Mouse (Mus musculus): ENCODE results near the gene Gucy2e. TPM values are rescaled to one million over a fixed set of nuclear protein-coding genes. Genes with fewer than 3 reads are reported as not detected.

Gucy2e gene
- 0.38 and 0.46 TPM in 2 replicates for polyA plus RNA-seq (2015; fragmentation: Nextera tagmentation; extraction: Ambion mirVana)

- Histone ChIP-seq H3K9ac (replicated peaks) (peak within 1 kb of the TSS; percentile 55), H3K27ac (replicated peaks) (peak within 1 kb of the TSS; percentile 85), H3K4me2 (peak within 1 kb of the TSS; percentile 82), H3K9me3 (replicated peaks) (no peaks in the 10 kb centered on the region), H3K4me3 (replicated peaks) (peak within 1 kb of the TSS; percentile 48), H3K27me3 (replicated peaks) (peaks cover 32% of the 10 kb centered on the region), H3K36me3 (no peaks in the 10 kb centered on the region), H3K4me1 (peaks cover 21% of the 10 kb centered on the region)
- 27% methylated on average over 13 of the region's 13 CpGs for WGBS
- no peak for ATAC-seq (ENCODE audit: low FRiP score)
Measured at GRCm38 (mm10) chr11:69236926-69237260, at the start of gene Gucy2e. Gene Gucy2e (minus strand): TSS chr11:69237036.

GRCm38 (mm10) chr11:69277267-69277666 is 40.4 kb upstream of the Gucy2e start:
- Histone ChIP-seq H3K27ac (replicated peaks) (no peak overlapping the region), H3K9me3 (replicated peaks) (no peaks in the 10 kb centered on the region), H3K4me1 (0 out of 2 replicates have a peak, but pooled peaks cover 3% of the 10 kb centered on the region), H3K27me3 (replicated peaks) (no peaks in the 10 kb centered on the region), H3K4me2 (no peak overlapping the region), H3K36me3 (no peaks in the 10 kb centered on the region), H3K4me3 (replicated peaks) (no peak overlapping the region), H3K9ac (replicated peaks) (no peak overlapping the region)
- ATAC-seq (ENCODE audit: low FRiP score), result no peak
- WGBS, result 70% methylated on average over 5 of the region's 5 CpGs

GRCm38 (mm10) chr11:69276081-69276480 is 39.2 kb upstream of the Gucy2e start:
- no peaks in the 10 kb centered on the region for H3K9me3 ChIP-seq (replicated peaks)
- no peaks in the 10 kb centered on the region for H3K27me3 ChIP-seq (replicated peaks)
- ATAC-seq (ENCODE audit: low FRiP score), result no peak
- no peaks in the 10 kb centered on the region for H3K36me3 ChIP-seq
- H3K4me2 ChIP-seq, result no peak overlapping the region
- H3K9ac ChIP-seq (replicated peaks), result no peak overlapping the region
- no peak overlapping the region for H3K27ac ChIP-seq (replicated peaks)
- 0 out of 2 replicates have a peak, but pooled peaks cover 3% of the 10 kb centered on the region for H3K4me1 ChIP-seq
- 66% methylated on average over 2 of the region's 2 CpGs for WGBS
- H3K4me3 ChIP-seq (replicated peaks), result no peak overlapping the region

- Histone ChIP-seq H3K9ac (replicated peaks) (no peak overlapping the region), H3K4me1 (0 out of 2 replicates have a peak, but pooled peaks cover 3% of the 10 kb centered on the region), H3K27me3 (replicated peaks) (no peaks in the 10 kb centered on the region), H3K36me3 (no peaks in the 10 kb centered on the region), H3K4me2 (no peak overlapping the region), H3K4me3 (replicated peaks) (no peak overlapping the region), H3K9me3 (replicated peaks) (no peaks in the 10 kb centered on the region), H3K27ac (replicated peaks) (no peak overlapping the region)
- ATAC-seq (ENCODE audit: low FRiP score), result no peak
- WGBS, result 83% methylated on average over 6 of the region's 6 CpGs
Measured at GRCm38 (mm10) chr11:69275650-69276049, 38.8 kb upstream of the Gucy2e start.

GRCm38 (mm10) chr11:69272122-69272740 is 35.4 kb upstream of the Gucy2e start:
- no peaks in the 10 kb centered on the region for H3K36me3 ChIP-seq
- H3K27ac ChIP-seq (replicated peaks), result no peak overlapping the region
- no peaks in the 10 kb centered on the region; the same call in 1 of the 2 replicates for H3K27me3 ChIP-seq (replicated peaks)
- H3K9me3 ChIP-seq (replicated peaks), result no peaks in the 10 kb centered on the region
- ATAC-seq (ENCODE audit: low FRiP score), result no peak
- no peak overlapping the region for H3K9ac ChIP-seq (replicated peaks)
- no peak overlapping the region for H3K4me3 ChIP-seq (replicated peaks)
- H3K4me1 ChIP-seq, result peaks cover 7% of the 10 kb centered on the region; the same call in 1 of the 2 replicates
- H3K4me2 ChIP-seq, result no peak overlapping the region
- 45% methylated on average over 16 of the region's 16 CpGs for whole genome bisulfite sequencing

GRCm38 (mm10) chr11:69269575-69269974 is 32.7 kb upstream of the Gucy2e start:
- Histone ChIP-seq H3K9ac (replicated peaks) (no peak overlapping the region), H3K9me3 (replicated peaks) (no peaks in the 10 kb centered on the region), H3K4me2 (peak overlapping the region; percentile 13; the same call in 1 of the 2 replicates), H3K36me3 (no peaks in the 10 kb centered on the region), H3K4me1 (peaks cover 25% of the 10 kb centered on the region), H3K27me3 (replicated peaks) (no peaks in the 10 kb centered on the region; the same call in 1 of the 2 replicates), H3K27ac (replicated peaks) (no peak overlapping the region), H3K4me3 (replicated peaks) (no peak overlapping the region)
- 20% methylated on average over 13 of the region's 13 CpGs for WGBS
- ATAC-seq (ENCODE audit: low FRiP score), result no peak

GRCm38 (mm10) chr11:69268100-69268499 is 31.3 kb upstream of the Gucy2e start:
- Histone ChIP-seq H3K9ac (replicated peaks) (no peak overlapping the region), H3K4me2 (no peak overlapping the region), H3K4me3 (replicated peaks) (no peak overlapping the region), H3K36me3 (no peaks in the 10 kb centered on the region), H3K27me3 (replicated peaks) (no peaks in the 10 kb centered on the region; the same call in 1 of the 2 replicates), H3K4me1 (peaks cover 25% of the 10 kb centered on the region), H3K9me3 (replicated peaks) (no peaks in the 10 kb centered on the region), H3K27ac (replicated peaks) (no peak overlapping the region)
- WGBS, result 87% methylated on average over 13 of the region's 13 CpGs
- ATAC-seq (ENCODE audit: low FRiP score), result no peak

GRCm38 (mm10) chr11:69267341-69267740 is 30.5 kb upstream of the Gucy2e start:
- Histone ChIP-seq H3K4me2 (no peak overlapping the region), H3K27ac (replicated peaks) (no peak overlapping the region), H3K36me3 (no peaks in the 10 kb centered on the region), H3K9ac (replicated peaks) (no peak overlapping the region), H3K4me1 (peaks cover 22% of the 10 kb centered on the region), H3K9me3 (replicated peaks) (no peaks in the 10 kb centered on the region), H3K4me3 (replicated peaks) (no peak overlapping the region), H3K27me3 (replicated peaks) (no peaks in the 10 kb centered on the region; the same call in 1 of the 2 replicates)
- no peak for ATAC-seq (ENCODE audit: low FRiP score)
- WGBS, result 26% methylated on average over 7 of the region's 7 CpGs

GRCm38 (mm10) chr11:69266253-69266652 is 29.4 kb upstream of the Gucy2e start:
- no peaks in the 10 kb centered on the region for H3K36me3 ChIP-seq
- H3K4me2 ChIP-seq, result peak overlapping the region; percentile 50
- 10% methylated on average over 10 of the region's 10 CpGs for WGBS
- H3K27me3 ChIP-seq (replicated peaks), result no peaks in the 10 kb centered on the region; the same call in 1 of the 2 replicates
- H3K4me3 ChIP-seq (replicated peaks), result peak overlapping the region; percentile 17; the same call in 1 of the 2 replicates
- peaks cover 22% of the 10 kb centered on the region for H3K4me1 ChIP-seq
- peak overlapping the region; percentile 84 for H3K27ac ChIP-seq (replicated peaks)
- no peaks in the 10 kb centered on the region for H3K9me3 ChIP-seq (replicated peaks)
- ATAC-seq (ENCODE audit: low FRiP score), result peak; percentile 87
- no peak overlapping the region; the same call in 1 of the 2 replicates for H3K9ac ChIP-seq (replicated peaks)

GRCm38 (mm10) chr11:69265410-69265809 is 28.6 kb upstream of the Gucy2e start:
- no peak overlapping the region for H3K9ac ChIP-seq (replicated peaks)
- peak overlapping the region; percentile 84 for H3K27ac ChIP-seq (replicated peaks)
- H3K4me2 ChIP-seq, result peak overlapping the region; percentile 50; the same call in 1 of the 2 replicates
- WGBS, result 76% methylated on average over 9 of the region's 9 CpGs
- peaks cover 22% of the 10 kb centered on the region for H3K4me1 ChIP-seq
- no peak overlapping the region for H3K4me3 ChIP-seq (replicated peaks)
- no peak for ATAC-seq (ENCODE audit: low FRiP score)
- no peaks in the 10 kb centered on the region for H3K36me3 ChIP-seq
- no peaks in the 10 kb centered on the region; the same call in 1 of the 2 replicates for H3K27me3 ChIP-seq (replicated peaks)
- no peaks in the 10 kb centered on the region for H3K9me3 ChIP-seq (replicated peaks)

- Histone ChIP-seq H3K4me2 (no peak overlapping the region), H3K27ac (replicated peaks) (no peak overlapping the region), H3K4me3 (replicated peaks) (no peak overlapping the region), H3K36me3 (no peaks in the 10 kb centered on the region), H3K9ac (replicated peaks) (no peak overlapping the region), H3K9me3 (replicated peaks) (no peaks in the 10 kb centered on the region), H3K27me3 (replicated peaks) (no peaks in the 10 kb centered on the region; the same call in 1 of the 2 replicates), H3K4me1 (peaks cover 19% of the 10 kb centered on the region)
- WGBS, result 70% methylated on average over 2 of the region's 2 CpGs
- no peak for ATAC-seq (ENCODE audit: low FRiP score)
Measured at GRCm38 (mm10) chr11:69264276-69264675, 27.4 kb upstream of the Gucy2e start.

GRCm38 (mm10) chr11:69260111-69260510 is 23.3 kb upstream of the Gucy2e start:
- H3K27me3 ChIP-seq (replicated peaks), result no peaks in the 10 kb centered on the region
- no peak overlapping the region for H3K4me3 ChIP-seq (replicated peaks)
- H3K9me3 ChIP-seq (replicated peaks), result no peaks in the 10 kb centered on the region
- no peak overlapping the region for H3K4me2 ChIP-seq
- ATAC-seq (ENCODE audit: low FRiP score), result no peak
- no peaks in the 10 kb centered on the region for H3K36me3 ChIP-seq
- H3K27ac ChIP-seq (replicated peaks), result no peak overlapping the region
- H3K9ac ChIP-seq (replicated peaks), result no peak overlapping the region
- no peaks in the 10 kb centered on the region for H3K4me1 ChIP-seq
- 87% methylated on average over 1 of the region's 1 CpGs for WGBS

Measured in neural tube, embryonic 15.5 days (tissue).